Mouse (Mus musculus): Measurements from ENCODE around the gene RPS10-NUDT3.

DNA sequence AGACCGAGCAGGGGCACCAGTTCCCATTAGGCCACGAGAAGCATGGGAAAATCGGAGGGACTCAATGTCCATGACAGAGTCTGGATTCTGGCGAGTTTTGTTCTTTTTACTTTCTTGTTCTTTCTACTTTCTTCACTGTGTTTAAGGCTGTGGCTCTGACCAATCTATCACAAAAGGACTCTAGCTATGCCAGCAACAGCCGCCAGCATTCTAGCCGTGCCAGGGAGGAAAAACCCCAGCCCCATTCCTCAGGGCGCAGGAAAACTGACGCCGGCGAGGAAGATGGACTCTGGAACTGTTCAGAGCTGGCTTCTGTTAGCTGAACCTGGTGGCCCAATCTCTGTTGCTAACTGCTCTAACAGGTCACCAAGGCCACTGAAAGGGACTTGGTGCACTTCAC is 56.5 kb downstream of the RPS10-NUDT3 start:
- TF ChIP-seq CTCF (IDR thresholded peaks at IDR 0.05; ENCODE audit: control insufficient read depth, insufficient read depth, low read length) (no peak), POLR2A (IDR thresholded peaks at IDR 0.05; ENCODE audit: borderline replicate concordance, control insufficient read depth, low read depth, low read length) (no peak)
